25 mouse cellular contexts compared by ENCODE assay signal in genomic region chr9:100535618-100536262, GRCm38 (mm10). TPM values are rescaled to one million over a fixed set of nuclear protein-coding genes. Genes with fewer than 3 reads are reported as not detected.
A peak's percentile ranks its signal among the peaks of the same experiment; 100 is the strongest.
DNase-seq lines count a peak whose midpoint lies in the region; ATAC-seq and TF ChIP-seq lines count a peak whose summit lies in the region.
"Had no signal": no experiment of that assay in that cellular context is flagged by ENCODE, and none has a peak within 500 bp of the region (broad histone marks: within the 10 kb centered on the region; RNA-seq: fewer than 3 reads in every experiment).

No protein-coding gene starts in this region.

- no peak for DNase-seq in frontal cortex, postnatal 10 days (ENCODE audit: low spot score in 2 of 2)
- DNase-seq in lung, postnatal 36 days = peak; percentile 29
- no peak for DNase-seq in lung, adult 18-20 months
- no peak for DNase-seq in liver, embryonic 13.5 days
- no peak for DNase-seq in midbrain, postnatal 0 days (ENCODE audit: low spot score)
- DNase-seq: adrenal gland, postnatal 10 days; B cell, adult 2 months; cerebellum, adult 11-12 months; cerebellum, postnatal 25 days; embryo, embryonic 11 days; gastrocnemius, adult 2 months; kidney, adult 8-10 months; kidney, postnatal 14 days; left cerebral cortex, postnatal 4 days; lung, adult 2 months; right cerebral cortex, postnatal 4 days had no signal

- ATAC-seq in frontal cortex, adult (ENCODE audit: low TSS enrichment) = peak; percentile 70
- peak; percentile 79 for ATAC-seq in liver, embryonic 13.5 days (ENCODE audit: low read depth)
- no peak for ATAC-seq in midbrain, postnatal 0 days (ENCODE audit: low FRiP score)
- ATAC-seq in forebrain, embryonic 16.5 days = no peak
- ATAC-seq: forebrain, embryonic 15.5 days had no signal

- H3K9me3 ChIP-seq in liver, embryonic 13.5 days (replicated peaks) = no peaks in the 10 kb centered on the region
- no peaks in the 10 kb centered on the region for H3K9me3 ChIP-seq in midbrain, postnatal 0 days (ENCODE audit: low read length)
- no peaks in the 10 kb centered on the region for H3K9me3 ChIP-seq in forebrain, embryonic 16.5 days (ENCODE audit: control insufficient read depth, low read length)
- H3K9me3 ChIP-seq: forebrain, embryonic 15.5 days; heart, embryonic 12.5 days; megakaryocyte, embryonic 14.5 days; neural tube, embryonic 12.5 days had no signal

- peaks cover 45% of the 10 kb centered on the region for H3K4me1 ChIP-seq in liver, embryonic 13.5 days (replicated peaks)
- H3K4me1 ChIP-seq in midbrain, postnatal 0 days (ENCODE audit: insufficient read depth, low read length) = no peaks in the 10 kb centered on the region
- no peaks in the 10 kb centered on the region for H3K4me1 ChIP-seq in forebrain, embryonic 16.5 days (replicated peaks; ENCODE audit: control insufficient read depth, insufficient read depth, low read length)
- H3K4me1 ChIP-seq: forebrain, embryonic 15.5 days; neural tube, embryonic 12.5 days had no signal

- H3K4me3 ChIP-seq in liver, embryonic 13.5 days (replicated peaks) = no peak overlapping the region
- H3K4me3 ChIP-seq in midbrain, postnatal 0 days (ENCODE audit: low read depth, low read length) = no peak overlapping the region
- H3K4me3 ChIP-seq in forebrain, embryonic 16.5 days (replicated peaks; ENCODE audit: low read length) = no peak overlapping the region
- H3K4me3 ChIP-seq: forebrain, embryonic 15.5 days; gastrocnemius, adult 2 months; heart, embryonic 12.5 days; layer of hippocampus, adult 2 months; megakaryocyte, embryonic 14.5 days; neural tube, embryonic 12.5 days had no signal

- no peak overlapping the region for H3K27ac ChIP-seq in liver, embryonic 13.5 days
- H3K27ac ChIP-seq in midbrain, postnatal 0 days (ENCODE audit: low read depth, low read length) = no peak overlapping the region
- no peak overlapping the region for H3K27ac ChIP-seq in forebrain, embryonic 16.5 days (ENCODE audit: low read length)
- H3K27ac ChIP-seq: forebrain, embryonic 15.5 days; gastrocnemius, adult 2 months; hindbrain, embryonic 14.5 days; layer of hippocampus, adult 2 months; neural tube, embryonic 12.5 days had no signal

- H3K4me2 ChIP-seq in liver, embryonic 13.5 days = no peak overlapping the region
- H3K4me2 ChIP-seq in midbrain, postnatal 0 days (ENCODE audit: low read depth, low read length, poor library complexity, severe bottlenecking) = no peak overlapping the region
- H3K4me2 ChIP-seq in forebrain, embryonic 16.5 days (ENCODE audit: low read length) = no peak overlapping the region
- H3K4me2 ChIP-seq: forebrain, embryonic 15.5 days; heart, embryonic 12.5 days; hindbrain, embryonic 14.5 days; neural tube, embryonic 12.5 days had no signal

- no peaks in the 10 kb centered on the region for H3K36me3 ChIP-seq in liver, embryonic 13.5 days
- H3K36me3 ChIP-seq in midbrain, postnatal 0 days (ENCODE audit: insufficient read depth, low read length) = no peaks in the 10 kb centered on the region
- H3K36me3 ChIP-seq in forebrain, embryonic 16.5 days (ENCODE audit: control insufficient read depth, insufficient read depth) = no peaks in the 10 kb centered on the region
- H3K36me3 ChIP-seq: forebrain, embryonic 15.5 days; neural tube, embryonic 12.5 days had no signal

- no peak overlapping the region for H3K9ac ChIP-seq in liver, embryonic 13.5 days
- H3K9ac ChIP-seq in midbrain, postnatal 0 days (replicated peaks; ENCODE audit: low read length, poor library complexity, severe bottlenecking) = no peak overlapping the region
- H3K9ac ChIP-seq in forebrain, embryonic 16.5 days (replicated peaks; ENCODE audit: low read depth, low read length) = no peak overlapping the region
- H3K9ac ChIP-seq: forebrain, embryonic 15.5 days; heart, embryonic 12.5 days; hindbrain, embryonic 14.5 days; neural tube, embryonic 12.5 days had no signal

- WGBS in liver, embryonic 13.5 days (ENCODE audit: insufficient replicate concordance) = 38% methylated on average over 2 of the region's 2 CpGs
- WGBS in midbrain, postnatal 0 days = 91% methylated on average over 2 of the region's 2 CpGs
- 74% methylated on average over 2 of the region's 2 CpGs for WGBS in forebrain, embryonic 16.5 days

- TF ChIP-seq CTCF in midbrain, postnatal 0 days (IDR thresholded peaks at IDR 0.05) = no peak

- H3K27me3 ChIP-seq in liver, embryonic 13.5 days = no peaks in the 10 kb centered on the region
- no peaks in the 10 kb centered on the region for H3K27me3 ChIP-seq in midbrain, postnatal 0 days (ENCODE audit: insufficient read depth, low read length)
- H3K27me3 ChIP-seq in forebrain, embryonic 16.5 days (replicated peaks; ENCODE audit: control insufficient read depth, insufficient read depth, low read length) = no peaks in the 10 kb centered on the region
- H3K27me3 ChIP-seq: forebrain, embryonic 15.5 days; heart, embryonic 12.5 days; megakaryocyte, embryonic 14.5 days; neural tube, embryonic 12.5 days had no signal

RNA-seq across cellular contexts. Expression of gene Nck1, which starts 10.2 kb away (rescaled TPM):
- polyA plus RNA-seq in liver, embryonic 13.5 days (2015; fragmentation: Nextera tagmentation; extraction: Ambion mirVana) = 24.8 and 32.3 TPM in 2 replicates
- 14.8 and 16.9 TPM in 2 replicates for total RNA-seq in midbrain, postnatal 0 days (2014; rRNA removed)
- 41.3 and 45.6 TPM in 2 replicates for polyA plus RNA-seq in midbrain, postnatal 0 days (2015; fragmentation: Nextera tagmentation; extraction: Ambion mirVana)
- 44.8 and 47.3 TPM in 2 replicates for polyA plus RNA-seq in forebrain, embryonic 16.5 days (2015; fragmentation: Nextera tagmentation; extraction: Ambion mirVana)

RNA-seq across cellular contexts. Expression of gene Slc35g2, which starts 35.1 kb away (rescaled TPM):
- polyA plus RNA-seq in liver, embryonic 13.5 days (2015; fragmentation: Nextera tagmentation; extraction: Ambion mirVana) = 0.91 and 1.4 TPM in 2 replicates
- 20.1 and 24.8 TPM in 2 replicates for total RNA-seq in midbrain, postnatal 0 days (2014; rRNA removed)
- 16.7 and 22.1 TPM in 2 replicates for polyA plus RNA-seq in midbrain, postnatal 0 days (2015; fragmentation: Nextera tagmentation; extraction: Ambion mirVana)
- 6.7 and 8.4 TPM in 2 replicates for polyA plus RNA-seq in forebrain, embryonic 16.5 days (2015; fragmentation: Nextera tagmentation; extraction: Ambion mirVana)
- total RNA-seq: monocyte, adult 5-6 weeks had no signal

RNA-seq across cellular contexts. Expression of gene Il20rb, which starts 49.2 kb away (rescaled TPM):
- polyA plus RNA-seq in liver, embryonic 13.5 days (2015; fragmentation: Nextera tagmentation; extraction: Ambion mirVana) = 0.37 and 0.58 TPM in 2 replicates
- 1.7 and 2.5 TPM in 2 replicates for total RNA-seq in midbrain, postnatal 0 days (2014; rRNA removed)
- 0.99 and 1.1 TPM in 2 replicates for polyA plus RNA-seq in midbrain, postnatal 0 days (2015; fragmentation: Nextera tagmentation; extraction: Ambion mirVana)
- 0.53 and 0.60 TPM in 2 replicates for polyA plus RNA-seq in forebrain, embryonic 16.5 days (2015; fragmentation: Nextera tagmentation; extraction: Ambion mirVana)

Comparison
In these comparisons a context has a peak if more than half of its experiments do, and no peak if none do; other contexts are left out.
1. ATAC-seq: peak in frontal cortex, adult (single experiment) and liver, embryonic 13.5 days (single experiment); none in midbrain, postnatal 0 days (single experiment) and forebrain, embryonic 16.5 days (single experiment).